Mouse (Mus musculus) retina, embryonic 14.5 days (tissue): ENCODE measurements around the gene Hist1h3h.

ENCODE experiments used
- DNase-seq: peaks from one replicate; pipeline ENCODE4 v3.0.0-alpha.2; 2015; ENCODE audit warnings: low spot score

Gene Hist1h3h

GRCm38 (mm10) chr13:21717397-21718357, at the start of gene Hist1h3h:
Gene Hist1h3h (plus strand): TSS chr13:21717659.
- peak; percentile 94 for DNase-seq

GRCm38 (mm10) chr13:21677305-21677704, 40.2 kb upstream of the Hist1h3h start, which contains the start of gene Olfr1360:
Gene Olfr1360 (minus strand): TSS chr13:21677405.
- DNase-seq: no peak

- DNase-seq: no peak
Observed at GRCm38 (mm10) chr13:21697811-21698210, 19.6 kb upstream of the Hist1h3h start, which contains the start of gene Olfr1359. Gene Olfr1359 (plus strand): TSS chr13:21698111.

- no peak for DNase-seq
Observed at GRCm38 (mm10) chr13:21706669-21707068, 10.8 kb upstream of the Hist1h3h start.

GRCm38 (mm10) chr13:21710031-21710711, 7.3 kb upstream of the Hist1h3h start:
- peak; percentile 93 for DNase-seq

DNA sequence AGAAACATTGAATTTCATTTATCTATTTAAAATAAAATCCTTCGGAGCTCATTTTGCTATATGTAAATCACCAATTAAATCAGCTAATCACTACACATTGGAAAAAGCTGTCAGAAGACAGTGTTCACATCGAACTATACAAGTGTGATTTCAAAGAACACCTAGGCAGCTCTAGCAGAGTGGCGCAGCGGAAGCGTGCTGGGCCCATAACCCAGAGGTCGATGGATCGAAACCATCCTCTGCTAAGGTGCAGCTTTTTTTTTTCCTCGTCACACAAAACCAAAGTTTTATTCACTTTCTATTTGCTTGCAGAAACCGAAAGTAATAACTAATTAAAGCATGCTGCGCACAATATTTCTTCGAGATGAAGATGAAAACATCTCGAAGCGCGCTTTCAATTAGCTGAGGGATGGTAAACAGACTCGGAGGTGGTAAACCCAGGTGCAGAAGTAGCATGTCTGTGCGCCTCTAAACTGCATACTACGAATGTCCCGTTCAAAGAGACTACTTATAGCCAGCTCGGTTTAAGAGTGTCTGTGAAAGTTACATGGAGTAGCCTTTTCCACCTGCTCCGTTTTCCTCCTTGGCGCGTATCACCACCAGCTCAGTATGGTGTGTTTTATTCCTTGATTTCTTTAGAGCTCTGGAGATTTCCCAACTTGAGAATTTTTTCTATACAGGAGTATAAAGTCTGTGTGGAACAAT, 6.5 kb upstream of the Hist1h3h start:
- peak; percentile 91 for DNase-seq

GRCm38 (mm10) chr13:21711698-21712097, 5.8 kb upstream of the Hist1h3h start:
- DNase-seq: no peak

GRCm38 (mm10) chr13:21714725-21715124, 2.7 kb upstream of the Hist1h3h start:
- DNase-seq: peak; percentile 84

DNA sequence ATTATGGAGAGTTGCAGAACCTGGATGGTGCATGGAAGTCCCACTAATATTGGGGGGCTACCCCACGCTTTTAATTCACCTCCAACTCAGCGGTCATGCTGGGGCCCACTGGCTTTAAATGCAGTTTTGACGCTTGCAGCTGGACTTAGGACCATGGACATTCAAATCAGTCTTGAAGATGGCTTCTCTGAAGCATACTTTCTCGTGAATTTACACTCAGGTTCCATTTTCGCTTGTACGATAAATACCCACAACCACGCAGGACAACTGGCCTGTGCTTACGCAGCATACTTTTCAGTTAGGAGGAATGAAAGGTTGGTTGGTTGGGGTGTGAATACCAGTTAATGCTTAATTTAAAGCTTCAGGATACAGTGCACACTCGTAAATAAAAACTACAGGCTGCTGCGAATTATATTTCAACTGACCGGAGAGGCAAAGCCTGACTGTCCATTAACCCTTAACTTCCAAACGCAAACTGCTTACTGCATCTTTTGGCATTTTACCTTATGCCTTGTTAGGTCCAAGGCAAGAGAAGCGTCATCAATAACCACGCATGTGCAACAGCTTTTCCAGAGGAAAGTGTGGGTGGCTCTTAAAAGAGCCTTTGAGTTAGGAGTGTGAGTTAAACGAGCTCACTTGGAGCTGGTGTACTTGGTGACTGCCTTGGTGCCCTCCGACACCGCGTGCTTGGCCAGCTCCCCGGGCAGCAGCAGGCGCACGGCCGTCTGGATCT, 2.2 kb upstream of the Hist1h3h start:
- peak; percentile 46 for DNase-seq

- DNase-seq: peak; percentile 96
Observed at GRCm38 (mm10) chr13:21715864-21716539, 1.5 kb upstream of the Hist1h3h start, which contains the start of the genes Hist1h2bl and Hist1h2ai. Gene Hist1h2bl (minus strand): TSS chr13:21716143. Gene Hist1h2ai (plus strand): TSS chr13:21716422.

DNA sequence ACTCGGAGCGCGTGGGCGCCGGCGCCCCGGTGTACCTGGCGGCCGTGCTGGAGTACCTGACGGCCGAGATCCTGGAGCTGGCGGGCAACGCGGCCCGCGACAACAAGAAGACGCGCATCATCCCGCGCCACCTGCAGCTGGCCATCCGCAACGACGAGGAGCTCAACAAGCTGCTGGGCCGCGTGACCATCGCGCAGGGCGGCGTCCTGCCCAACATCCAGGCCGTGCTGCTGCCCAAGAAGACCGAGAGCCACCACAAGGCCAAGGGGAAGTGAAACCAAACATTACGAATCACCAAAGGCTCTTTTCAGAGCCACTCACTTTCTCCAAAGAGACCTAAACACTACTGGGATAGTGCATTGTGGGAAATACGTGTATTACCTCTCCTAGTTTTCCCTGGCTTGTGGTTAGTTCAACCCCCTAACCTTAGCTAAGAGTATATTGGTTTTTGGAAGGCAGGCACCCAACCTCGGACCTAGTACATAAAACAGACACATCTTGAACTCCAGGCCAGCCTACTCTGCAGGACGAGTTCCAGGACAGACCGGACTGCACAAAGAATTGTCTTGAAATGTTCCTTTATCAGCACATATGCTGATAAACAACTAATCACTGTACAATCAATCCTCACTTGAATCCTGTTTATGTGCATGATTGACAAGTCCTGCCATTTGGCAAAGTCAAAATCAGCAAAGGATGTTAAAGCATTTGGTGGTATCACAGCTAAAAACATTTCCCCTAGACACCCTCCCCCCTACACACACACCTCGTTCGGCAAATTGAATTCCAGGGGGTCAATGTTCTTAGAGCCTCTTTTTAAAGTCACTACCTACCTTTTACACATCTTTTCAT, 693 bp upstream of the Hist1h3h start:
- DNase-seq: peak; percentile 62

GRCm38 (mm10) chr13:21718381-21719080, 1.1 kb downstream of the Hist1h3h start:
- no peak for DNase-seq

DNA sequence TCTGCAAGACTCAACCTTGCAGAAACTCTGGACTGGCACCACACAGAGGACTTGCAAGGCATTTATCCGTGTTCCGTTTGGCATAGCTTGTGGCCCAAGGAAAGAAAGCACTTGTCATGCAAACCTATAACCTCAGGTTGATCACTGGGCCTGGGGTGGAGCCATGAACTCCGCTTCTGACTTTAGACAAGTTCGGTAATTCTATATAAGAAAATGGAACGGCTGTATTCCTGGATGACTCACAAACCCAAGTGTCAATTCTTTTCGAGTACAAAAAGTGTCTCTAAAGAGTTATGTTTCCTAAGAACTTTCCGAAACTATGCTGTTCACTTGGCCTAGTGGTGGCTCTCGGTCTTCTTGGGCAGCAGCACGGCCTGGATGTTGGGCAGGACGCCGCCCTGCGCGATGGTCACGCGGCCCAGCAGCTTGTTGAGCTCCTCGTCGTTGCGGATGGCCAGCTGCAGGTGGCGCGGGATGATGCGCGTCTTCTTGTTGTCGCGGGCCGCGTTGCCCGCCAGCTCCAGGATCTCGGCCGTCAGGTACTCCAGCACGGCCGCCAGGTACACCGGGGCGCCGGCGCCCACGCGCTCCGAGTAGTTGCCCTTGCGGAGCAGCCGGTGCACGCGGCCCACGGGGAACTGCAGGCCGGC, 3.8 kb downstream of the Hist1h3h start:
- peak; percentile 43 for DNase-seq

- DNase-seq: peak; percentile 97
Observed at GRCm38 (mm10) chr13:21721757-21722372, 4.4 kb downstream of the Hist1h3h start, which contains the start of gene Hist1h2bm. Gene Hist1h2bm (plus strand): TSS chr13:21722044.

DNA sequence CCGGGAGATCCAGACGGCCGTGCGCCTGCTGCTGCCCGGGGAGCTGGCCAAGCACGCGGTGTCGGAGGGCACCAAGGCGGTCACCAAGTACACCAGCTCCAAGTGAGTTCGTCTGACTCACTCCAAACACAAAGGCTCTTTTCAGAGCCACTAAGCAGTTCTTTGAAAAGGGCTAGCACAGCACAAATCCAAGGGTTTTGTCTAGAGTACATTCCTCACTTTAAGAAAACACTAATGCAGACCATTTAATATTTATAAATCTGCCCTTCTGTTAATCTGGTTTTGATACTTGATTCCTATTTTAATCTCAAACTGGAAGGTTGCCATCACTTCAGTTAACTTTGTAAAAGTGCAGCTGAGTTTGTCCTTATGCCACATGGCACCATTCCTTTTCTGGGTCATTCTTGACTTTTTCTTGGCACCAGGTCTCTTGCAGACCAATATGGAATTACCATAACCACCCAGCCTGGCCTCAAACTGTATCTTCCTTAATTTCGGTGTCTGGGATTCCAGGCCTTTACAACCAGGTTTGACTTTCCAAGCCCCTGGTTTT, 5.0 kb downstream of the Hist1h3h start:
- peak; percentile 58 for DNase-seq

DNA sequence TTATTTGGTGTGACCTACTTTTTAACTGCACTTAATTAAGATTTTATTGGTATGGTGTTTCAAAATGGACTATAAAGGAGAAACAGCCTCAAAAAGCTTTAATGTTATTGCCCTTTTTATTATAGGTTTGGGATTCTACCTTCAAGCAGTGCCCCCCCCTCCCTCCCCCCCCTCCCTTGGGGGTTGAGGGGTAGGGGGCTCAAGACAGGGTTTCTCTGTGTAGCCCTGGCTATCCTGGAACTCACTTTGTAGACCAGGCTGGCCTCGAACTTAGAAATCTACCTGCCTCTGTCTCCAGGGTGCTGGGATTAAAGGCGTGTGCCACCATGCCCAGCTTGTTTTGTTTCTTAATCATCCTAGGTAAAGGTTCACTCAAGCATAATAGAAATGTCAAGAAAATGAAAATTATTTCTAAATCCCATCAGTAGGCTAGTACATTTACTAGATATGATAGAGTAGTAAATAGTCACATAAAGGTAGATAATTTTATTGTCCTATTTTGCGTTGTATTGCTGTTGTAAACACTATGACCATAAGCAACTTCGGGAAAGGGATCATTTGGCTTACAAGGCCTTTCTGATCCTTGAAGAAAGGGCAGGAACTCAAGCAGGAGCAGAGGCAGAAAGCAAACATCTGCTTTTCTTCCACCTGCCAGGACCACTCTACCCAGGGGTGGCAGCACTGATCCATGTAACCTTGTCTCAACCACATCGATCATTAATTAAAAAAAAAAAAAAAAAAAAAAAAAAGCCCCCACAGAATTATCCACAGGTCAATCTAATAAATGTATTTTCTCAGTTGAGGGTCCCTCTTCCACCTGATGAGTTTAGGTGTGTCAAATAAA, 5.8 kb downstream of the Hist1h3h start:
- no peak for DNase-seq
